Mouse (Mus musculus): Measurements from ENCODE around the gene Slc30a10. TPM values are rescaled to one million over a fixed set of nuclear protein-coding genes. Genes with fewer than 3 reads are reported as not detected.

Slc30a10 gene
- total and polyA plus RNA-seq, 3 experiments, result not detected

- no peak overlapping the region for H3K27ac ChIP-seq (ENCODE audit: insufficient read depth, low read depth)
- TF ChIP-seq CHD2 (IDR thresholded peaks at IDR 0.05; ENCODE audit: low read length) (no peak), POLR2AphosphoS2 (IDR thresholded peaks at IDR 0.05; ENCODE audit: low read depth, low read length) (no peak), PAX5 (IDR thresholded peaks at IDR 0.05; ENCODE audit: low read length) (no peak), USF1 (IDR thresholded peaks at IDR 0.05; ENCODE audit: low read depth, low read length) (no peak), MAFK (IDR thresholded peaks at IDR 0.05; ENCODE audit: insufficient replicate concordance, low read length) (no peak), ELF1 (IDR thresholded peaks at IDR 0.05; ENCODE audit: low read depth, low read length) (no peak), TCF12 (IDR thresholded peaks at IDR 0.05; ENCODE audit: low read depth, low read length) (no peak), ZKSCAN1 (IDR thresholded peaks at IDR 0.05; ENCODE audit: borderline replicate concordance, low read depth, low read length) (no peak), CHD1 (IDR thresholded peaks at IDR 0.05; ENCODE audit: low read depth, low read length) (no peak), HCFC1 (IDR thresholded peaks at IDR 0.05; ENCODE audit: low read depth, low read length) (no peak), RCOR1 (conservative IDR thresholded peaks at IDR 0.05; ENCODE audit: low read depth, low read length) (no peak), MEF2A (IDR thresholded peaks at IDR 0.05; ENCODE audit: borderline replicate concordance, low read depth, low read length) (no peak), JUN (IDR thresholded peaks at IDR 0.05; ENCODE audit: insufficient read depth, low read depth, low read length) (no peak), UBTF (IDR thresholded peaks at IDR 0.05; ENCODE audit: low read depth, low read length) (no peak), EP300 (IDR thresholded peaks at IDR 0.05; ENCODE audit: low read length) (no peak), GABPA (IDR thresholded peaks at IDR 0.05; ENCODE audit: insufficient replicate concordance, low read depth, low read length) (no peak)
- no peaks in the 10 kb centered on the region for H3K4me1 ChIP-seq (ENCODE audit: control insufficient read depth in 1 of 2, insufficient read depth in 2 of 2)
- no peaks in the 10 kb centered on the region for H3K79me2 ChIP-seq (replicated peaks; ENCODE audit: control insufficient read depth, extremely low read depth, insufficient read depth, poor library complexity, severe bottlenecking)
- H3K4me2 ChIP-seq (ENCODE audit: insufficient read depth, low read depth, poor library complexity, severe bottlenecking), result no peak overlapping the region
- no peak for DNase-seq (ENCODE audit: extremely low read depth)
- no peaks in the 10 kb centered on the region for H3K9me3 ChIP-seq (replicated peaks; ENCODE audit: low read length)
- dilution Hi-C loops (cut with MboI; ENCODE audit: extremely low pct_ligation_motif_present, extremely low pct_unique_long_range_greater_than_20kb, low sequenced_read_pairs) (no loop called here), in situ Hi-C loops (cut with MboI; ENCODE audit: low pct_ligation_motif_present, low pct_unique_long_range_greater_than_20kb, low sequenced_read_pairs) (no loop called here)
- H3K9ac ChIP-seq (ENCODE audit: insufficient read depth, low read depth), result no peak overlapping the region
- no peaks in the 10 kb centered on the region for H3K36me3 ChIP-seq (replicated peaks in 1 of 2; ENCODE audit: control insufficient read depth in 1 of 2, insufficient read depth in 1 of 2, low read length in 1 of 2)
- H3K27me3 ChIP-seq (replicated peaks), result no peaks in the 10 kb centered on the region
- no peak overlapping the region for H3K4me3 ChIP-seq (replicated peaks in 1 of 3; ENCODE audit: low read depth in 2 of 3, low read length in 2 of 3, poor library complexity in 1 of 3)
Measured at GRCm38 (mm10) chr1:185502550-185502949, 47.9 kb downstream of the Slc30a10 start.

- in situ Hi-C loops (cut with MboI; ENCODE audit: low pct_ligation_motif_present, low pct_unique_long_range_greater_than_20kb, low sequenced_read_pairs), result no loop called here
Measured at GRCm38 (mm10) chr1:185509042-185509441, 54.4 kb downstream of the Slc30a10 start.

More at GRCm38 (mm10) chr1:185509042-185509441, 54.4 kb downstream of the Slc30a10 start:
- no peaks in the 10 kb centered on the region for H3K27me3 ChIP-seq (replicated peaks)
- H3K9ac ChIP-seq (ENCODE audit: insufficient read depth, low read depth), result no peak overlapping the region
- H3K79me2 ChIP-seq (replicated peaks; ENCODE audit: control insufficient read depth, extremely low read depth, insufficient read depth, poor library complexity, severe bottlenecking), result no peaks in the 10 kb centered on the region
- H3K4me2 ChIP-seq (ENCODE audit: insufficient read depth, low read depth, poor library complexity, severe bottlenecking), result no peak overlapping the region
- no peaks in the 10 kb centered on the region for H3K36me3 ChIP-seq (replicated peaks in 1 of 2; ENCODE audit: control insufficient read depth in 1 of 2, insufficient read depth in 1 of 2, low read length in 1 of 2)
- no peaks in the 10 kb centered on the region for H3K9me3 ChIP-seq (replicated peaks; ENCODE audit: low read length)
- H3K4me1 ChIP-seq (ENCODE audit: control insufficient read depth in 1 of 2, insufficient read depth in 2 of 2), result no peaks in the 10 kb centered on the region
- TF ChIP-seq JUN (IDR thresholded peaks at IDR 0.05; ENCODE audit: insufficient read depth, low read depth, low read length) (no peak), MAZ (IDR thresholded peaks at IDR 0.05; ENCODE audit: low read depth, low read length) (no peak), CTCF (conservative IDR thresholded peaks at IDR 0.05 in 1 of 2, IDR thresholded peaks at IDR 0.05 in 1 of 2; ENCODE audit: low read depth in 2 of 2, low read length in 2 of 2) (no peak), ZKSCAN1 (IDR thresholded peaks at IDR 0.05; ENCODE audit: borderline replicate concordance, low read depth, low read length) (no peak), MAX (IDR thresholded peaks at IDR 0.05; ENCODE audit: low read length) (no peak), JUND (conservative IDR thresholded peaks at IDR 0.05; ENCODE audit: low read depth, low read length) (no peak)
- no peak for DNase-seq (ENCODE audit: extremely low read depth)
- no peak overlapping the region for H3K4me3 ChIP-seq (replicated peaks in 1 of 3; ENCODE audit: low read depth in 2 of 3, low read length in 2 of 3, poor library complexity in 1 of 3)
- dilution Hi-C loops (cut with MboI; ENCODE audit: extremely low pct_ligation_motif_present, extremely low pct_unique_long_range_greater_than_20kb, low sequenced_read_pairs), result no loop called here
- no peak overlapping the region for H3K27ac ChIP-seq (ENCODE audit: insufficient read depth, low read depth)
